Mouse (Mus musculus) midbrain, embryonic 10.5 days (tissue): ENCODE results near the gene Olfr1362. TPM values are rescaled to one million over a fixed set of nuclear protein-coding genes. Genes with fewer than 3 reads are reported as not detected.

ENCODE experiments used
- DNase-seq: peaks from one replicate; pipeline ENCODE4 v3.0.0-alpha.2; 2017; ENCODE audit warnings: low spot score
- H3K27ac ChIP-seq: fragments of 300-500 bp; sonication (generic); replicated peaks from 2 replicates; pipeline ENCODE4 v1.5.1; 2016; ENCODE audit warnings: mild to moderate bottlenecking
- H3K27me3 ChIP-seq: fragments of 300-500 bp; sonication (generic); 2 replicates; pipeline ENCODE4 v1.6.1; 2016; ENCODE audit warnings: low read depth, mild to moderate bottlenecking; ENCODE audit not compliant: poor library complexity, severe bottlenecking
- H3K36me3 ChIP-seq: fragments of 300-500 bp; sonication (generic); 2 replicates; pipeline ENCODE4 v1.6.1; 2016; ENCODE audit warnings: mild to moderate bottlenecking, moderate library complexity
- H3K4me1 ChIP-seq: fragments of 300-500 bp; sonication (generic); 2 replicates; pipeline ENCODE4 v1.6.1; 2016
- H3K4me3 ChIP-seq: fragments of 300-500 bp; sonication (generic); 2 replicates; pipeline ENCODE4 v1.5.1; 2016; ENCODE audit warnings: mild to moderate bottlenecking, moderate library complexity
- H3K9me3 ChIP-seq: fragments of 300-500 bp; sonication (generic); replicated peaks from 2 replicates; pipeline ENCODE4 v1.6.1; 2016; ENCODE audit warnings: mild to moderate bottlenecking
- WGBS: fragments of 180-500 bp; shearing (Covaris S2); methylation state at CpG from one replicate; pipeline ENCODE4 v1.1.7; 2016; 5-methylcytosine and 5-hydroxymethylcytosine counted together
- polyA plus RNA-seq: library from polyadenylated mRNA; unstranded; fragments of >200 nt; fragmentation: Nextera tagmentation; extraction: Ambion mirVana; gene quantifications from 2 replicates; pipeline ENCODE4 v1.2.1, GENCODE M21; 2016

Olfr1362 gene
- not detected in 2 replicates for polyA plus RNA-seq

DNA sequence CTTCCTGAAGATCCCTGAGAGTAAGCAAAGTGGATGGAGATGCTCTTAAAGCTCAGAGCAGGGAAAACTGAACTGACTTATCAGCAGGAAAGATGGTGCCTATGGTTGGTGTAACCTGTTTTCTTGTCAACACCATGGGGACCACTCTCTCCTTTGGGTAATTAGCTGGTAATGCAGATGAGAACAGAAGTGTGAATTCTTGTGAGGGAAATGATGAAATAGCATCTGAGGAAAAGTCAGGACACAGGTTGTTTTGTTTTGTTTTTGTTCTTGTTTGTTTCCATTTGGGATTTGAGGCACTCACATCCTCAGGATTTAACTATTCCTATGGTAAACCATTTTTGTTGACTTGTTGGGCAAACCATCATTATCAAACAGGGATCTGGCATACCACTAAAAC is at the start of gene Olfr1362:
TSS of gene Olfr1362 (minus strand) at position 101 of the 400 bp plus-strand sequence.
- H3K4me1 ChIP-seq, result no peaks in the 10 kb centered on the region
- H3K27me3 ChIP-seq, result no peaks in the 10 kb centered on the region
- H3K27ac ChIP-seq, result no peak within 1 kb of the TSS
- H3K4me3 ChIP-seq, result no peak within 1 kb of the TSS
- no peaks in the 10 kb centered on the region for H3K36me3 ChIP-seq
- H3K9me3 ChIP-seq, result no peaks in the 10 kb centered on the region
- DNase-seq, result no peak

DNA sequence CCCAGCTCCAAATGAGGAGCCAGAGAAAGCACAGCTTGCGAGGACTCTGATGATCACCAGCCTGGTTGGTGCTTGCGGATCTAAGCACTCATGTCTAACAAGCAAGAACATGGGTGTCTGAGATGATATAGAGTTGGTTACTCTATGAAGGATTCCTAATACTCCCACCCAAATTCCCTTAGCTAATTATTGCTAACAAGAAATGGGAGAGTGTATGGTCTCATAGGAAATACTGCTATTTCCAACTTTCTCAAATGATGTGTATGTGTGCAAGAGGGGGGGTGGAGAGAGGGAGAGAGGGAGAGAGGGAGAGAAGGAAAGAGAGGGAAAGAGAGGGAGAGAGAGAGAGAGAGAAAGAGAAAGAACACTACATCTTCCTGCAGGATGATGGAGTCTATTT is 49.5 kb upstream of the Olfr1362 start, which contains the start of gene Olfr1361:
TSS of gene Olfr1361 (minus strand) at position 101 of the 400 bp plus-strand sequence.
- 81% methylated on average over 2 of the region's 2 CpGs for WGBS
- Histone ChIP-seq H3K27ac (no peak within 1 kb of the TSS), H3K27me3 (no peaks in the 10 kb centered on the region)

DNA sequence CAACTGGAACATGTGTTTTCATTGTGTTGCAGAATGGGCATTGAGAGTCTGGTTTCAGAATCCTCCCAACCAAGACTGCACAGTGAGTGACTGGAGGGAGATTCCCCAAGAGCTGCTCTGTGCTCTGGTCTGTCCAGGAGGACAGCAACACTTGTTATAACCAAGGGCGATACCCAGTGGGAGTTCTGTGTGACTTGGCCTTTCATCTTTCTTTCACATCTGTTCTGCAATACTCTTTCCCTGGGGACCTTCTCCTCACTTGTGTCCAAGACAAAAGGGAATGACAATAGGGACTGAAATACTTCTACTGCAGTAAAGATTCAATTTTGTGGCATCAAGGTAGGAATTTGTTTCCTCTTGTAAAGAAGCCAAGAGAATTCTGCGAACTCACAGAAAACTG is 28.6 kb upstream of the Olfr1362 start, which contains the start of gene Olfr11:
TSS of gene Olfr11 (minus strand) at position 101 of the 400 bp plus-strand sequence.
- no peak for DNase-seq
- WGBS, result 81% methylated on average over 2 of the region's 2 CpGs
- Histone ChIP-seq H3K9me3 (no peaks in the 10 kb centered on the region), H3K27me3 (no peaks in the 10 kb centered on the region), H3K4me1 (no peaks in the 10 kb centered on the region), H3K27ac (no peak within 1 kb of the TSS), H3K4me3 (no peak within 1 kb of the TSS), H3K36me3 (no peaks in the 10 kb centered on the region)

More for the DNA sequence above, 49.5 kb upstream of the Olfr1362 start, which contains the start of gene Olfr1361:
- no peak for DNase-seq
- Histone ChIP-seq H3K36me3 (no peaks in the 10 kb centered on the region), H3K4me1 (no peaks in the 10 kb centered on the region), H3K9me3 (no peaks in the 10 kb centered on the region), H3K4me3 (no peak within 1 kb of the TSS)

DNA sequence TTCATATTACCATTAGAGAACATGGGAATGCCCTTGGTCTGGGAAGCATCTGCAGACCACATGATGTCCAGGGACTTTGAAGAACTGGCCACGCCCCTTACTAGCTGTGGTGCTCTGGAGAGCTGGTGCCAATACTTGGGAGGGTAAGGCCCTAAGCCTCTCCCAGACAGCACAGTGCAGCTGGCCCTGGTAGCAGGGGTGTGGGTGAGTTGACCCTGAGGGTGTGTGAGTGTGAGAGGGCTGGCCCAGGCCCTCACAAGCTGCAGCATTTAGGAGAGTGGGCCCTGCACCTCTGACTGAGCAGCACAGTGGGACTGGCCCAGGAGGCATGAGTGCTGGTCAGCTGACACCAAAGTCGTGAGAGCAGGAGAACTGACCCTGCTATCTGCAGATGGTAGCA is 22.2 kb downstream of the Olfr1362 start:
- no peak for DNase-seq
- 67% methylated on average over 2 of the region's 2 CpGs for WGBS
- Histone ChIP-seq H3K27me3 (no peaks in the 10 kb centered on the region), H3K27ac (no peak overlapping the region), H3K9me3 (peaks cover 6% of the 10 kb centered on the region; the same call in 1 of the 2 replicates), H3K36me3 (no peaks in the 10 kb centered on the region), H3K4me1 (no peaks in the 10 kb centered on the region), H3K4me3 (no peak overlapping the region)

DNA sequence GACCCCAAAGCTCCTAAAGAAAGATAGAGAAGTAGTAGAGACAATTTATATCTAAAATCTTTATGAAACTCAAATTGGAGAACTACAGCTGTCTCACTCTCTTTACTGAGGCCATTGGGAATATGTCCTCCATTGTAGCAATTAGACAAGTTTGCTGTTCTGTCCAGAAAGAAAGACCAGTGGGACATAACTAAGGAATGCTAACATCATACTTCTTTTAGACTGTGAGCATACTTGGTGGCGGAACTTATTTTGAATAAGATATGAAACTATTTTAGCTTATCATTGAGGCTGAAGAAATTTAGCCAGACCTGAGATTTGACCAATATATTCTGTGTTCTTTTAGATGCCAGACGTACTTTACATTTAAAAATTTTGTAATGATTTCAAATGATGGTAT is 32.2 kb downstream of the Olfr1362 start, which contains the start of gene Olfr1364:
TSS of gene Olfr1364 (minus strand) at position 101 of the 400 bp plus-strand sequence.
- H3K4me3 ChIP-seq, result no peak within 1 kb of the TSS
- 83% methylated on average over 2 of the region's 2 CpGs for WGBS
- no peaks in the 10 kb centered on the region for H3K4me1 ChIP-seq
- no peaks in the 10 kb centered on the region for H3K36me3 ChIP-seq
- no peak within 1 kb of the TSS for H3K27ac ChIP-seq
- DNase-seq, result no peak
- no peaks in the 10 kb centered on the region for H3K27me3 ChIP-seq
- H3K9me3 ChIP-seq, result no peaks in the 10 kb centered on the region

Other genes starting within 250 kb of the Olfr1362 start
- 87.1 and 91.1 TPM in 2 replicates for gene Zkscan3, start 211.3 kb downstream of the Olfr1362 start, polyA plus RNA-seq
- gene Pgbd1, start 173.0 kb downstream of the Olfr1362 start, polyA plus RNA-seq, result 5.1 TPM in 2 replicates
- gene Zscan26, start 160.3 kb downstream of the Olfr1362 start, polyA plus RNA-seq, result 24.2 and 25.6 TPM in 2 replicates
- 1.7 and 2.3 TPM in 2 replicates for gene Nkapl, start 145.5 kb downstream of the Olfr1362 start, polyA plus RNA-seq
- 5.0 and 5.3 TPM in 2 replicates for gene Zkscan4, start 135.1 kb downstream of the Olfr1362 start, polyA plus RNA-seq
- not detected in 2 replicates for gene Gm10065, start 134.6 kb downstream of the Olfr1362 start, polyA plus RNA-seq
- gene AK157302, start 118.8 kb downstream of the Olfr1362 start, polyA plus RNA-seq, result 0.42 and 0.56 TPM in 2 replicates
- 4.6 and 5.1 TPM in 2 replicates for gene Gm11273, start 112.6 kb downstream of the Olfr1362 start, polyA plus RNA-seq
- 5.3 and 7.1 TPM in 2 replicates for gene Zkscan8, start 82.9 kb downstream of the Olfr1362 start, polyA plus RNA-seq
- 0.11 and 0.15 TPM in 2 replicates for gene Olfr1366, start 71.2 kb downstream of the Olfr1362 start, polyA plus RNA-seq
- not detected in 2 replicates for gene Olfr1535, start 54.1 kb downstream of the Olfr1362 start, polyA plus RNA-seq
- not detected in 2 replicates for gene Olfr1364, start 32.3 kb downstream of the Olfr1362 start, polyA plus RNA-seq
- not detected in 2 replicates for gene Olfr11, start 28.5 kb upstream of the Olfr1362 start, polyA plus RNA-seq
- gene Olfr1361, start 49.4 kb upstream of the Olfr1362 start, polyA plus RNA-seq, result not detected in 2 replicates
- not detected in 2 replicates for gene Olfr1360, start 63.4 kb upstream of the Olfr1362 start, polyA plus RNA-seq
- not detected in 2 replicates for gene Olfr1359, start 84.1 kb upstream of the Olfr1362 start, polyA plus RNA-seq
- gene Hist1h2bl, start 102.1 kb upstream of the Olfr1362 start, polyA plus RNA-seq, result 1.4 and 3.4 TPM in 2 replicates
- 12.2 and 21.8 TPM in 2 replicates for gene Hist1h2ai, start 102.4 kb upstream of the Olfr1362 start, polyA plus RNA-seq
- 8.9 and 11.3 TPM in 2 replicates for gene Hist1h3h, start 103.6 kb upstream of the Olfr1362 start, polyA plus RNA-seq
- 5.2 and 7.5 TPM in 2 replicates for gene Hist1h2bm, start 108.0 kb upstream of the Olfr1362 start, polyA plus RNA-seq
- gene Hist1h4j, start 121.0 kb upstream of the Olfr1362 start, polyA plus RNA-seq, result 1.0 and 1.2 TPM in 2 replicates
- gene Hist1h4k, start 136.5 kb upstream of the Olfr1362 start, polyA plus RNA-seq, result 1.7 and 6.4 TPM in 2 replicates
- 16.8 and 19.9 TPM in 2 replicates for gene Hist1h2ak, start 139.8 kb upstream of the Olfr1362 start, polyA plus RNA-seq
- gene Hist1h2bn, start 140.1 kb upstream of the Olfr1362 start, polyA plus RNA-seq, result 0.55 and 2.6 TPM in 2 replicates
- gene Hist1h1b, start 166.6 kb upstream of the Olfr1362 start, polyA plus RNA-seq, result 31.5 and 37.7 TPM in 2 replicates
- 114 and 126 TPM in 2 replicates for gene Hist1h3i, start 169.3 kb upstream of the Olfr1362 start, polyA plus RNA-seq
- 11.7 and 15.4 TPM in 2 replicates for gene Hist1h2an, start 173.2 kb upstream of the Olfr1362 start, polyA plus RNA-seq
- gene Hist1h2bp, start 173.4 kb upstream of the Olfr1362 start, polyA plus RNA-seq, result 3.9 and 4.2 TPM in 2 replicates
- 15.4 and 17.4 TPM in 2 replicates for gene Hist1h2bq, start 196.2 kb upstream of the Olfr1362 start, polyA plus RNA-seq
- 1.6 TPM in 1 of 2 replicates, not detected in the other for gene Hist1h2ao, start 196.4 kb upstream of the Olfr1362 start, polyA plus RNA-seq
- gene Hist1h4m, start 197.7 kb upstream of the Olfr1362 start, polyA plus RNA-seq, result not detected in 2 replicates
- gene Hist1h4n, start 218.2 kb upstream of the Olfr1362 start, polyA plus RNA-seq, result 7.7 and 10.8 TPM in 2 replicates
- 5,863 and 6,710 TPM in 2 replicates for gene Hist1h2ap, start 219.5 kb upstream of the Olfr1362 start, polyA plus RNA-seq
- 15.6 and 19.0 TPM in 2 replicates for gene Hist1h2br, start 219.7 kb upstream of the Olfr1362 start, polyA plus RNA-seq